Mouse (Mus musculus): ENCODE results near the gene Snx27. TPM values are rescaled to one million over a fixed set of nuclear protein-coding genes. Genes with fewer than 3 reads are reported as not detected.

Gene Snx27
- total and polyA plus RNA-seq, 3 experiments = 23.1 to 35.3 (median 34.9) TPM

DNA sequence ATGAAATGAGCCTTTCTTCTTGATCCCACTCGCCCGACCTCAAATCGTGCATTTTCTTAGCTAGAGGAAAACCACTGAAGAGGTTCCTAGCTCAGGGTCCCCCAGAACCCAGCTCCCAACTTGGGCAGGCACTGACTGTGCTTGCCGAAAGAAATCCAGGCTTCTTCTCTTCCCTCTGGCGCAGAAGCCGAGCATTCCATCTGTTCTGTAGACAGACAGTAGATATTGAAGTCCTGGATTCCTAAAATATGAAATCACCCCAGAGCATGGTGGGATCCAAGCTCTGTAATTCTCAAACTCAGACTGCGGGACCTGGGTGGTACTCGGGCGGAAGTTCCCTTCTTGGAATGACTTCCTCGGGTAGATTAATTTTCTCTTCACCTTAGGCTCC lies 109.4 kb downstream of the Snx27 start:
- Histone ChIP-seq H3K4me2 (ENCODE audit: insufficient read depth, low read depth, poor library complexity, severe bottlenecking) (no peak overlapping the region), H3K4me1 (ENCODE audit: control insufficient read depth in 1 of 2, insufficient read depth in 2 of 2) (0 out of 4 replicates have a peak, but pooled peaks cover 2 to 4% of the 10 kb centered on the region in 2 experiments), H3K36me3 (replicated peaks in 1 of 2; ENCODE audit: control insufficient read depth in 1 of 2, insufficient read depth in 1 of 2, low read length in 1 of 2) (no peaks in the 10 kb centered on the region), H3K4me3 (replicated peaks in 1 of 3; ENCODE audit: low read depth in 2 of 3, low read length in 2 of 3, poor library complexity in 1 of 3) (no peak overlapping the region), H3K9me3 (replicated peaks; ENCODE audit: low read length) (no peaks in the 10 kb centered on the region), H3K9ac (ENCODE audit: insufficient read depth, low read depth) (no peak overlapping the region), H3K27ac (ENCODE audit: insufficient read depth, low read depth) (no peak overlapping the region), H3K27me3 (replicated peaks) (no peaks in the 10 kb centered on the region), H3K79me2 (replicated peaks; ENCODE audit: control insufficient read depth, extremely low read depth, insufficient read depth, poor library complexity, severe bottlenecking) (no peaks in the 10 kb centered on the region)
- dilution Hi-C loops (cut with MboI; ENCODE audit: extremely low pct_ligation_motif_present, extremely low pct_unique_long_range_greater_than_20kb, low sequenced_read_pairs) = no loop called here
- TF ChIP-seq MYC (IDR thresholded peaks at IDR 0.05; ENCODE audit: low read depth, low read length) = no peak
- no peak for TF ChIP-seq NELFE (IDR thresholded peaks at IDR 0.05; ENCODE audit: low read depth, low read length)
- TF ChIP-seq CTCF (conservative IDR thresholded peaks at IDR 0.05 in 1 of 2, IDR thresholded peaks at IDR 0.05 in 1 of 2; ENCODE audit: low read depth in 2 of 2, low read length in 2 of 2) = no peak
- TF ChIP-seq CHD1 (IDR thresholded peaks at IDR 0.05; ENCODE audit: low read depth, low read length) = no peak
- DNase-seq (ENCODE audit: extremely low read depth) = no peak
- in situ Hi-C loops (cut with MboI; ENCODE audit: low pct_ligation_motif_present, low pct_unique_long_range_greater_than_20kb, low sequenced_read_pairs) = loop anchor here (25.0 kb wide), 1 partner anchor 139 kb away; no protein-coding TSS in a partner anchor

DNA sequence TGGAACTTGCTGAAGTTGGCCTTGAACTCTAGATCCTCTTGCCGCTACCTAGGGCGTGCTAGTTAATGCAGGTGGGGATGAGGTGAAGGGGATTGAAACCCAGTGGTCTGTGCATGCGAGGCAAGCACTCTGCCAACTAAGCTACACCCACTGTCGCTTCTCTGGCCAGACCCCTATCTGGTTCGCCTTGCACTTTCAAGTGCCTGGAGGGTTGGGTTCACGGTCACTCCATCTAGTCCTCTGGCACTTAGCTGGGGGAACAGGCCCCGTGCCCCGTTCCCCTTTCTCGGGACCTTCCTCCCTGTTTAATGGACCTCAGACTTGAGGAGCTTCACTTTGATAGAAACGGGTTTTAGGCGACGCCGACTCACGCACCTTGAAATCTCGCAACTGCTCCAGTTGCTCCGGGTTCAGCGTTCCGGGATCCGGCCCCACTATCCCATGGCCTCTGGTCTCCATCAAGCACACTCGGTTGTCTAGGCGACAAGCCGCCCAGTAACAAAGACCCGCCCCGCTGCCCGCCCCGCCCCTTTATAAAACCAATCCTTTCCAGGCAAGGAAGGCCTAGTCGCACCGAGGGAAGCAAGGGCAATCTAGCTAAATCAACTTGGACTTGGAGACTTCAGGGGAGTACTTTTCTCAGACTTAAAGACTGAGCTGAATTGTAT lies 109.9 kb downstream of the Snx27 start:
- Histone ChIP-seq H3K79me2 (replicated peaks; ENCODE audit: control insufficient read depth, extremely low read depth, insufficient read depth, poor library complexity, severe bottlenecking) (no peaks in the 10 kb centered on the region), H3K4me1 (ENCODE audit: control insufficient read depth in 1 of 2, insufficient read depth in 2 of 2) (0 out of 4 replicates have a peak, but pooled peaks cover 2 to 4% of the 10 kb centered on the region in 2 experiments), H3K4me3 (replicated peaks in 1 of 3; ENCODE audit: low read depth in 2 of 3, low read length in 2 of 3, poor library complexity in 1 of 3) (no peak overlapping the region), H3K27me3 (replicated peaks) (no peaks in the 10 kb centered on the region), H3K27ac (ENCODE audit: insufficient read depth, low read depth) (no peak overlapping the region), H3K9me3 (replicated peaks; ENCODE audit: low read length) (no peaks in the 10 kb centered on the region), H3K36me3 (replicated peaks in 1 of 2; ENCODE audit: control insufficient read depth in 1 of 2, insufficient read depth in 1 of 2, low read length in 1 of 2) (no peaks in the 10 kb centered on the region), H3K9ac (ENCODE audit: insufficient read depth, low read depth) (no peak overlapping the region), H3K4me2 (ENCODE audit: insufficient read depth, low read depth, poor library complexity, severe bottlenecking) (no peak overlapping the region)
- DNase-seq (ENCODE audit: extremely low read depth) = no peak
- in situ Hi-C loops (cut with MboI; ENCODE audit: low pct_ligation_motif_present, low pct_unique_long_range_greater_than_20kb, low sequenced_read_pairs) (loop anchor here (25.0 kb wide), 1 partner anchor 140 kb away; no protein-coding TSS in a partner anchor), dilution Hi-C loops (cut with MboI; ENCODE audit: extremely low pct_ligation_motif_present, extremely low pct_unique_long_range_greater_than_20kb, low sequenced_read_pairs) (no loop called here)
- TF ChIP-seq ZMIZ1 (IDR thresholded peaks at IDR 0.05; ENCODE audit: low read depth, low read length) (no peak), EP300 (IDR thresholded peaks at IDR 0.05; ENCODE audit: low read length) (no peak), SMC3 (IDR thresholded peaks at IDR 0.05; ENCODE audit: low read depth, low read length) (no peak), IRF4 (IDR thresholded peaks at IDR 0.05; ENCODE audit: low read depth, low read length) (no peak), NELFE (IDR thresholded peaks at IDR 0.05; ENCODE audit: low read depth, low read length) (no peak), ZC3H11A (IDR thresholded peaks at IDR 0.05; ENCODE audit: low read depth, low read length) (no peak), MAX (IDR thresholded peaks at IDR 0.05; ENCODE audit: low read length) (no peak), MAZ (IDR thresholded peaks at IDR 0.05; ENCODE audit: low read depth, low read length) (no peak), ZKSCAN1 (IDR thresholded peaks at IDR 0.05; ENCODE audit: borderline replicate concordance, low read depth, low read length) (no peak), UBTF (IDR thresholded peaks at IDR 0.05; ENCODE audit: low read depth, low read length) (no peak), JUN (IDR thresholded peaks at IDR 0.05; ENCODE audit: insufficient read depth, low read depth, low read length) (no peak), ELF1 (IDR thresholded peaks at IDR 0.05; ENCODE audit: low read depth, low read length) (no peak)

All from CH12.LX (cell line).